Mouse (Mus musculus) cortical plate, adult 2 months (tissue): ENCODE measurements around the gene H2-T22. TPM values are rescaled to one million over a fixed set of nuclear protein-coding genes. Genes with fewer than 3 reads are reported as not detected.
"Not testable (repeated sequence)": the region's sequence is repeated elsewhere in the genome, so short reads cannot be mapped to it uniquely, and the experiment has no call there.

Experiments used
- H3K27ac ChIP-seq: fragments of 200-500 bp; 2 replicates; pipeline ENCODE4 v1.5.1; 2012; ENCODE audit warnings: low read length, control low read depth, inconsistent platforms; ENCODE audit not compliant: insufficient read depth
- H3K4me1 ChIP-seq: fragments of 200-500 bp; 2 replicates; pipeline ENCODE4 v1.6.1; 2011; ENCODE audit warnings: low read length; ENCODE audit not compliant: control insufficient read depth, insufficient read depth
- H3K4me3 ChIP-seq: fragments of 200-500 bp; 2 replicates; pipeline ENCODE4 v1.5.1; 2011; ENCODE audit warnings: mild to moderate bottlenecking, low read length, control low read depth; ENCODE audit not compliant: insufficient read depth
- CTCF ChIP-seq: fragments of 200-500 bp; IDR thresholded peaks from 2 replicates; pipeline ENCODE4 v1.5.1; 2011; ENCODE audit warnings: mild to moderate bottlenecking, control low read depth, low read length; ENCODE audit not compliant: insufficient read depth; ENCODE audit errors: extremely low read depth
- POLR2A ChIP-seq: fragments of 200-500 bp; IDR thresholded peaks from 2 replicates; pipeline ENCODE4 v1.6.1; 2011; ENCODE audit warnings: mild to moderate bottlenecking, low read length, control low read depth; ENCODE audit not compliant: insufficient read depth; ENCODE audit errors: extremely low read depth
- polyA plus RNA-seq: library from polyadenylated mRNA; depleted of rRNA; stranded (reverse); fragments of >200 nt; gene quantifications from 2 replicates; pipeline ENCODE4 v1.2.3, GENCODE M21; 2012

Gene H2-T22
- polyA plus RNA-seq, 1 experiment: 18.3 TPM

- Histone ChIP-seq H3K27ac (no peak overlapping the region), H3K4me3 (no peak overlapping the region), H3K4me1 (peaks cover 2% of the 10 kb centered on the region; the same call in 1 of the 2 replicates)
- TF ChIP-seq POLR2A (no peak), CTCF (no peak)
Observed at GRCm38 (mm10) chr17:36019519-36019918, 23.0 kb downstream of the H2-T22 start.

DNA sequence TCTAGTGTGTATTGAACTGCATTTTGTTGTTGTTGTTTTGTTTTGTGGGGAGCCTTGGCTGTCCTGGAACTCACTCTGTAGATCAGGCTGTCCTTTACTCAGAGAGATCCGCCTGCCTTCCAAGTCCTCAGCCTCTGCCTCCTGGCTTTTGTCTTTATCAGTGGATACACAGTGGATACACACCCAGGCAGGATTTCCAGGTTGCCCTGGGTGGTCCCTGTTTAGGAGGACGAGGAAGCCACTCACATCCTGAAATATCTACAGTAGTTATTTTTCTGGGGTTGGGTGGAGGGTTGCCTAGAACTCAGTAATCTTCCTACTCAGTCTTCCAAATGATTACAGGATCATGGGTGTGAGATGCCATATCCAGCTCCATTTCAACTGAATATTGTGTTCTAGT lies 23.6 kb downstream of the H2-T22 start:
- no peak for TF ChIP-seq POLR2A
- TF ChIP-seq CTCF: no peak
- Histone ChIP-seq H3K4me1 (peaks cover under 1% of the 10 kb centered on the region; the same call in 1 of the 2 replicates), H3K27ac (no peak overlapping the region), H3K4me3 (no peak overlapping the region)

- TF ChIP-seq POLR2A: no peak
- no peak for TF ChIP-seq CTCF
- Histone ChIP-seq H3K27ac (no peak overlapping the region), H3K4me1 (no peaks in the 10 kb centered on the region), H3K4me3 (no peak overlapping the region)
Observed at GRCm38 (mm10) chr17:36017046-36017445, 25.5 kb downstream of the H2-T22 start.

DNA sequence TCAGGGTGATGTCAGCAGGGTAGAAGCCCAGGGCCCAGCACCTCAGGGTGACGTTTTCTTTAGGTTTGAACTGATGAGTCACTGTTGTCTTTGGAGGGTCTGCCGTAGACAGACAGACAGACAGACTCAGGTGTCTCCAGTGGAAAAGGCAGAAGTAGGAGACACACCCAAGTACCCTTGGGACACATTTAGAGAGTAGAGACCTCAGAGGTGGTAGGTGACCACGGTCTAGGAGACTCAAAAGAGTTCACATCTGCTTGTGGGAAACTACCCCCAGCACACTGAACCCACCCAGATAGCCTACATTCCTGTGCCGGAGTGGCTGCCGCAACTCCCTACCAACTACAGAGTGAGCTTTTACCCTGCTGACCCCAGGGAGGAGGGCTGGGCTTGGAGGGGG lies 27.6 kb downstream of the H2-T22 start:
- Histone ChIP-seq H3K27ac (no peak overlapping the region), H3K4me3 (no peak overlapping the region), H3K4me1 (no peaks in the 10 kb centered on the region)
- no peak for TF ChIP-seq POLR2A
- TF ChIP-seq CTCF: no peak

DNA sequence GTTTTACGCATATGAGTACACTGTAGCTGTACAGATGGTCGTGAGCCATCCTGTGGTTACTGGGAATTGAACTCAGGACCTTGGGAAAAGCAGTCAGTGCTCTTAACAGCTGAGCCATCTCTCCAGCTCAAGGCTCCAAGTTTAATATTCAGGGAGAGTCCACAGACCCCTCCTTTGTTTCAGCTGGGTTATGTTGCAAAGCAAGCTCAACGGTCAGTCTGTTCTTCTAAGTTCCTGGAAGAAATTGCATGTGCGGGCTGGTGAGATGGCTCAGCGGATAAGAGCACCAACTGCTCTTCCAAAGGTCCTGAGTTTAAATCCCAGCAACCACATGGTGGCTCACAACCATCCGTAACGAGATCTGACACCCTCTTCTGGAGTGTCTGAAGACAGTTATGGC lies 38.1 kb downstream of the H2-T22 start:
- H3K27ac ChIP-seq, H3K4me1 ChIP-seq, H3K4me3 ChIP-seq: not testable (repeated sequence)

DNA sequence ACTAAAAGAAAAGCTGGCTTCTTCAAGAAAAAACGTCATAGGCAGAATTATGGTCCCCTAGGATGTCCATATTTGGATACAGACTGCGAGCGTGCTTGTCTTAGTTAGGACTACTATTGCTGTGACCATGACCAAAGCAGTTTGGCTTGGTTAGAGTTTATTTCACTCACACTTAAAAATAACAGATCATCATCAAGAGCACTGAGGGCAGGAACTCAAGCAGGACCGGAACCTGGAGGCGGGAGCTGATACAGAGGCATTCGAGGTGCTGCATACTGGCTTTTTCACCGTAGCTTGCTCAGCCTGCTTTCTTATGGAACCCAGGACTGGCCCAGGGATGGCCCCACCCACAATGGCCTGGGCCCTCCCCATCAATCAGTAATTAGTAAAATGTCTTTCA lies 39.2 kb downstream of the H2-T22 start:
- H3K27ac ChIP-seq: no peak overlapping the region
- TF ChIP-seq POLR2A (no peak), CTCF (no peak)

DNA sequence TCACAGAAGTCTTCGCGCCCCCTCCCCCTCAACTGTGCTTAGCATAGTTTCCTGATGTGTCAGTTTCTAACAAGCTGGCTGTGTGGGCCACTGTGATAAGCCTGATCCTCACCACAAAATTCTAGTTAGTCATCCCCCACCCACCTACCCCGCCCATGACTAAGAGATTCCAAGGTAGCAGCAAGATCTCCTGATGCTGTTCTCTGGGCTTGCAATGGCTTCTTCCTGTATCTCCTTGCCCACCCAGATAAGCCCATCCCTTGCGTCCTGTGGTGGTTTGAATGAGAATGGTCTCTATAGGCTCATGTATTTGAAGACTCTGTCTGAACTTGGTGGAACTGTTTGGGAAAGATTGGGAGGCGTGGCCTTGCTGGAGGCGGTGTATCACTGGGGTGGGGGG lies 40.6 kb downstream of the H2-T22 start:
- peak overlapping the region; percentile 70 for H3K27ac ChIP-seq
- TF ChIP-seq POLR2A (no peak), CTCF (no peak)
- no peak overlapping the region for H3K4me3 ChIP-seq
- peaks cover 5% of the 10 kb centered on the region for H3K4me1 ChIP-seq

More for the DNA sequence above, 39.2 kb downstream of the H2-T22 start:
- H3K4me3 ChIP-seq: no peak overlapping the region
- H3K4me1 ChIP-seq: peaks cover 5% of the 10 kb centered on the region

DNA sequence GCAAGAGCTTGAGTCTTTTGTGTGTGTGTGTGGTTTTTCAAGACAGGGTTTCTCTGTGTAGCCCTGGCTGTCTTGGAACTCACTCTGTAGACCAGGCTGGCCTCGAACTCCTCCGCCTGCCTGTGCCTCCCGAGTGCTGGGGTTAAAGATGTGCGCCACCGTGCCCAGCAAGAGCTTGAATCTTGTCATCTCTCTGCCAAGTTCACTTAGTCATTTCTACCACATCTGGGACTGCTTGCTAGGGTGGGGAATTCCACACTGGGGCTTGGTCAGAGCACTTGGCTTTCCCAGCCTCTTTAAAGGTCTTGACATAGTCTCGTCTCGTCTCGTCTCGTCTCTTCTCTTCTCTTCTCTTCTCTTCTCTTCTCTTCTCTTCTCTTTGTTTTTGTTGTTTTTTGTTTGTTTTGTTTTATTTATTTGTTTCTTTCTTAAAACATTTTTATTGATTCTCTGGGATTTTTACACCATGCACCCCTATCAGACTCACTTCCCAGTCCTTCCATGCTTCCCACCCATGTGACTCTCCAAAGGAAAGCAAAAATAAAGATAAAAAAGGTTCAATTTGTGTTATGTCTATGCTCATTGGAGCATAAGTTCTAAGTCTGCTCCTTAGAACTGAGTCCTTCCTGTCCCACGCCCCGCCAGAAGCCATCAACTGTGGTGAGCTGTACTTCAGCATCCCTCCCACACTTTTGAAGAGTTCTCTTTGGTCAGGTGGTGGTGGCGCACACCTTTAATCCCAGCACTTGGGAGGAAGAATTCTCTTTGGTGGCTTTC lies 41.2 kb downstream of the H2-T22 start:
- TF ChIP-seq CTCF: no peak
- TF ChIP-seq POLR2A: no peak
- no peak overlapping the region for H3K27ac ChIP-seq
- no peak overlapping the region for H3K4me3 ChIP-seq
- peaks cover 5% of the 10 kb centered on the region for H3K4me1 ChIP-seq

DNA sequence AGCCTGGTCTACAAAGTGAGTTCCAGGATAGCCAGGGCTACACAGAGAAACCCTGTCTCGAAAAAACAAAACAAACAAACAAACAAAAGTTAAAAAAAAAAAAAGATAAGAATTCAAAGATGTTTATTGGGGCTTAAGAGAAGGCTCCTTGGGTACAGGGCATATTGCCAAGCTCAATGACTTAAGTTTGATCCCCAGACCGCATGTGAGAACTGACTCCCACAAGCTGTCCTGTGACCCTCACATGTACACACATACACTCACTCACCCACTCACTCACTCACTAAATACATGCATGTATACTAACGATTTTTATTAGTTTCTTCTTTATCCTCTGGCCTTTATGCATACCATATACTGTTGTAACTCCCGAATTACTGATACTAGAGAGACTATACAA lies 42.2 kb downstream of the H2-T22 start:
- Histone ChIP-seq H3K27ac (no peak overlapping the region), H3K4me3 (no peak overlapping the region), H3K4me1 (peaks cover 5% of the 10 kb centered on the region)
- TF ChIP-seq POLR2A (no peak), CTCF (no peak)

GRCm38 (mm10) chr17:35999356-35999755 lies 43.2 kb downstream of the H2-T22 start:
- H3K4me3 ChIP-seq: no peak overlapping the region
- peaks cover 5% of the 10 kb centered on the region for H3K4me1 ChIP-seq
- TF ChIP-seq CTCF (no peak), POLR2A (no peak)
- no peak overlapping the region for H3K27ac ChIP-seq
